Mouse (Mus musculus) embryo, embryonic 9.5 days (tissue): ENCODE data around the gene Lix1.

Experiments
- DNase-seq: peaks from one replicate; pipeline ENCODE4 v3.0.0-alpha.2; 2017; ENCODE audit errors: extremely low spot score

The Lix1 gene

GRCm38 (mm10) chr17:17412176-17412575 is 9.7 kb downstream of the Lix1 start:
- no peak for DNase-seq

- DNase-seq = no peak
These were observed 11.7 kb downstream of the Lix1 start for GRCm38 (mm10) chr17:17414206-17414605.

GRCm38 (mm10) chr17:17424609-17425307 is 22.3 kb downstream of the Lix1 start:
- DNase-seq = no peak

- DNase-seq = no peak
These were observed 22.9 kb downstream of the Lix1 start for GRCm38 (mm10) chr17:17425308-17425813.

GRCm38 (mm10) chr17:17425906-17426305 is 23.4 kb downstream of the Lix1 start:
- no peak for DNase-seq

- no peak for DNase-seq
These were observed 26.4 kb downstream of the Lix1 start for GRCm38 (mm10) chr17:17428888-17429287.

- DNase-seq = no peak
These were observed 31.2 kb downstream of the Lix1 start for GRCm38 (mm10) chr17:17433679-17434078.

- peak; percentile 27 for DNase-seq
These were observed 36.2 kb downstream of the Lix1 start for GRCm38 (mm10) chr17:17438576-17439191.

GRCm38 (mm10) chr17:17441876-17442498 is 39.5 kb downstream of the Lix1 start:
- peak; percentile 20 for DNase-seq

GRCm38 (mm10) chr17:17444297-17444886 is 41.9 kb downstream of the Lix1 start:
- DNase-seq = no peak

GRCm38 (mm10) chr17:17446683-17447082 is 44.2 kb downstream of the Lix1 start:
- no peak for DNase-seq

GRCm38 (mm10) chr17:17447821-17448220 is 45.3 kb downstream of the Lix1 start:
- DNase-seq = no peak

- peak; percentile 65 for DNase-seq
These were observed 46.4 kb downstream of the Lix1 start for GRCm38 (mm10) chr17:17448737-17449440.

- peak; percentile 21 for DNase-seq
These were observed 46.9 kb downstream of the Lix1 start for GRCm38 (mm10) chr17:17449441-17449770.

- DNase-seq = no peak
These were observed 48.6 kb downstream of the Lix1 start for GRCm38 (mm10) chr17:17451102-17451501.

GRCm38 (mm10) chr17:17452617-17453016 is 50.1 kb downstream of the Lix1 start:
- DNase-seq = no peak

GRCm38 (mm10) chr17:17454573-17454972 is 52.1 kb downstream of the Lix1 start:
- DNase-seq = no peak

GRCm38 (mm10) chr17:17485789-17486188 is 83.3 kb downstream of the Lix1 start:
- DNase-seq = no peak

GRCm38 (mm10) chr17:17490820-17491621 is 88.5 kb downstream of the Lix1 start:
- DNase-seq = peak; percentile 70

GRCm38 (mm10) chr17:17491622-17492001 is 89.1 kb downstream of the Lix1 start:
- DNase-seq = no peak

- no peak for DNase-seq
These were observed 89.6 kb downstream of the Lix1 start for GRCm38 (mm10) chr17:17492116-17492515.
